ENCODE assay signal across 8 mouse cellular contexts in the genomic region with DNA sequence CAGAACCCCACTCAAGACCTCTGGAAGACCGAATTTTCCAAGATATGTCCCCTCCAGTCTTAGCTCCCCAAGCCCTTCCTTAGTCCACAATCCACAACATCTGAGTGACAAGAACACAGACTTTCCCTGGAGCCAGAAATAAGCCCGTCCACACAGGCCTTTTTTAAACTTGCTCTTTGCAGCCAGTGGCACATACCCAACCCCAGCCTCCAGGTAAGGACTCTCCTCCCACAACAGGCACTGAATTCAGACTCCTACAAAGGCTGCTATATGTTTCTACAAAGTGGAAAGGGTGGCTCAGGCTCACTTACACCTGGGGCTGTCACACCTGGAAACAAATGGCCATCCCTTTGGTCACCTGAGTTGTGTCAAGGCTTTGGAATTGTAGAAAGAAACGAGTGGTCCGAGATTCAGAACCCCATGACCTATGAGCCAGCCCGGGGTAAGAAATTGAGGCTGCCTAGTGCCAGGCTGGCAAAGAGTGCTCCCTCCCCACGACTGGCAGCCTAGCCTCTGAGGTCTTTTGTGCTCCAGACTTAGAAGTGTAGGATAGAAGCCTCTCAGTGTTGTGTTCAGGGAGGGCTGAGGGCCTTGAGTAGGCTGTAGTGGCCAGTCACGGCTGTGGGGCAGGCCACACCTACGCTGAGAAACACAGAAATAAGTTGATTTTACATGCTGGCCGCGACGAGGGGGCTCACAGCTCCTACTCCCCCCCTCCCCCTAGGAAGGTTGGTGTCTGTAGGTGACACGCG. TPM values are rescaled to one million over a fixed set of nuclear protein-coding genes. Genes with fewer than 3 reads are reported as not detected.
DNase-seq lines count a peak whose midpoint lies in the region; ATAC-seq and TF ChIP-seq lines count a peak whose summit lies in the region.
"Had no signal": no experiment of that assay in that cellular context is flagged by ENCODE, and none has a peak within 500 bp of the region (broad histone marks: within the 10 kb centered on the region; RNA-seq: fewer than 3 reads in every experiment).

No protein-coding gene starts in this region.

- no peak for ATAC-seq in embryonic facial prominence, embryonic 13.5 days (ENCODE audit: insufficient number of reproducible peaks, insufficient read depth, low FRiP score, low TSS enrichment, low read depth)
- peak; percentile 20; the same call in 1 of the 2 replicates for ATAC-seq in kidney, embryonic 15.5 days (replicated peaks; ENCODE audit: low FRiP score)
- peak; percentile 33; the same call in 1 of the 2 replicates for ATAC-seq in midbrain, postnatal 0 days (ENCODE audit: low FRiP score)

- peak overlapping the region; percentile 89 for H3K9ac ChIP-seq in embryonic facial prominence, embryonic 13.5 days
- H3K9ac ChIP-seq in kidney, embryonic 15.5 days, result peak overlapping the region; percentile 70
- peak overlapping the region; percentile 95 for H3K9ac ChIP-seq in midbrain, postnatal 0 days (replicated peaks; ENCODE audit: low read length, poor library complexity, severe bottlenecking)

- H3K9me3 ChIP-seq in embryonic facial prominence, embryonic 13.5 days, result no peaks in the 10 kb centered on the region
- no peaks in the 10 kb centered on the region for H3K9me3 ChIP-seq in kidney, embryonic 15.5 days (replicated peaks)
- H3K9me3 ChIP-seq in midbrain, postnatal 0 days (ENCODE audit: low read length), result no peaks in the 10 kb centered on the region

- WGBS in spleen, adult 2 months, result 5% methylated on average over 13 of the region's 13 CpGs
- WGBS in embryonic facial prominence, embryonic 13.5 days, result 14% methylated on average over 13 of the region's 13 CpGs
- 21% methylated on average over 11 of the region's 13 CpGs for WGBS in kidney, embryonic 15.5 days
- WGBS in midbrain, postnatal 0 days, result 19% methylated on average over 13 of the region's 13 CpGs

- no peak for TF ChIP-seq POLR2A in spleen, adult 2 months (IDR thresholded peaks at IDR 0.05; ENCODE audit: low read depth, low read length)

- no peak for TF ChIP-seq CTCF in spleen, adult 2 months (IDR thresholded peaks at IDR 0.05; ENCODE audit: extremely low read depth, insufficient read depth, insufficient read length, insufficient replicate concordance)
- TF ChIP-seq CTCF in midbrain, postnatal 0 days (IDR thresholded peaks at IDR 0.05), result no peak

- peak overlapping the region; percentile 90 for H3K4me2 ChIP-seq in embryonic facial prominence, embryonic 13.5 days
- H3K4me2 ChIP-seq in kidney, embryonic 15.5 days, result peak overlapping the region; percentile 81
- H3K4me2 ChIP-seq in midbrain, postnatal 0 days (ENCODE audit: low read depth, low read length, poor library complexity, severe bottlenecking), result peak overlapping the region; percentile 82

- DNase-seq in spleen, adult 2 months (ENCODE audit: low read depth in 1 of 2, low spot score in 2 of 2), result no peak
- no peak for DNase-seq in spleen, postnatal 10 days (ENCODE audit: low spot score in 2 of 2)
- no peak for DNase-seq in midbrain, postnatal 0 days (ENCODE audit: low spot score)
- DNase-seq in ovary, adult 18-20 months (ENCODE audit: low spot score), result no peak
- DNase-seq in adrenal gland, adult 8-10 months, result no peak

- no peaks in the 10 kb centered on the region for H3K27me3 ChIP-seq in spleen, adult 2 months (ENCODE audit: control insufficient read depth, insufficient read depth, low read length)
- no peaks in the 10 kb centered on the region for H3K27me3 ChIP-seq in embryonic facial prominence, embryonic 13.5 days
- no peaks in the 10 kb centered on the region for H3K27me3 ChIP-seq in kidney, embryonic 15.5 days
- H3K27me3 ChIP-seq in midbrain, postnatal 0 days (ENCODE audit: insufficient read depth, low read length), result no peaks in the 10 kb centered on the region

- peaks cover 17% of the 10 kb centered on the region for H3K4me1 ChIP-seq in spleen, adult 2 months (ENCODE audit: control insufficient read depth, insufficient read depth, insufficient read length)
- H3K4me1 ChIP-seq in embryonic facial prominence, embryonic 13.5 days, result peaks cover 43% of the 10 kb centered on the region
- peaks cover 40% of the 10 kb centered on the region for H3K4me1 ChIP-seq in kidney, embryonic 15.5 days
- H3K4me1 ChIP-seq in midbrain, postnatal 0 days (ENCODE audit: insufficient read depth, low read length), result peaks cover 17% of the 10 kb centered on the region; the same call in 1 of the 2 replicates

- H3K36me3 ChIP-seq in spleen, adult 2 months (ENCODE audit: control insufficient read depth, insufficient read depth, low read length), result no peaks in the 10 kb centered on the region
- H3K36me3 ChIP-seq in embryonic facial prominence, embryonic 13.5 days, result peaks cover 14% of the 10 kb centered on the region
- peaks cover 15% of the 10 kb centered on the region for H3K36me3 ChIP-seq in kidney, embryonic 15.5 days
- peaks cover 10% of the 10 kb centered on the region; the same call in 1 of the 2 replicates for H3K36me3 ChIP-seq in midbrain, postnatal 0 days (ENCODE audit: insufficient read depth, low read length)

- peak overlapping the region; percentile 67 for H3K4me3 ChIP-seq in spleen, adult 2 months (ENCODE audit: extremely low read depth, insufficient read depth, insufficient read length)
- H3K4me3 ChIP-seq in embryonic facial prominence, embryonic 13.5 days, result peak overlapping the region; percentile 84
- peak overlapping the region; percentile 79 for H3K4me3 ChIP-seq in kidney, embryonic 15.5 days (replicated peaks)
- peak overlapping the region; percentile 94 for H3K4me3 ChIP-seq in midbrain, postnatal 0 days (ENCODE audit: low read depth, low read length)

- H3K27ac ChIP-seq in spleen, adult 2 months (ENCODE audit: insufficient read depth, low read length), result peak overlapping the region; percentile 31; the same call in 1 of the 2 replicates
- peak overlapping the region; percentile 91; the same call in 1 of the 2 replicates for H3K27ac ChIP-seq in embryonic facial prominence, embryonic 13.5 days
- H3K27ac ChIP-seq in kidney, embryonic 15.5 days, result peak overlapping the region; percentile 93
- H3K27ac ChIP-seq in midbrain, postnatal 0 days (ENCODE audit: low read depth, low read length), result peak overlapping the region; percentile 85

RNA-seq across cellular contexts. Expression of a gene that starts 0.8 kb away (rescaled TPM):
- 52.3 and 72.4 TPM in 2 replicates for polyA plus RNA-seq in spleen, adult 2 months (2012; rRNA removed)
- polyA plus RNA-seq in embryonic facial prominence, embryonic 13.5 days (2015; fragmentation: Nextera tagmentation; extraction: Ambion mirVana), result 13.9 and 18.1 TPM in 2 replicates
- 15.6 and 17.5 TPM in 2 replicates for polyA plus RNA-seq in kidney, embryonic 15.5 days (2015; fragmentation: Nextera tagmentation; extraction: Ambion mirVana)
- 34.1 and 41.2 TPM in 2 replicates for total RNA-seq in midbrain, postnatal 0 days (2014; rRNA removed)
- 13.8 and 14.6 TPM in 2 replicates for polyA plus RNA-seq in midbrain, postnatal 0 days (2015; fragmentation: Nextera tagmentation; extraction: Ambion mirVana)
- total RNA-seq in adrenal gland, adult 8-10 months (2022), result 10 to 100 TPM; 20.5 to 33.0 (median 27.2) TPM

RNA-seq across cellular contexts. Expression of a gene that starts 14.4 kb away (rescaled TPM):
- polyA plus RNA-seq in spleen, adult 2 months (2012; rRNA removed), result 56.2 and 65.4 TPM in 2 replicates
- polyA plus RNA-seq in embryonic facial prominence, embryonic 13.5 days (2015; fragmentation: Nextera tagmentation; extraction: Ambion mirVana), result 110 and 112 TPM in 2 replicates
- 99.2 and 102 TPM in 2 replicates for polyA plus RNA-seq in kidney, embryonic 15.5 days (2015; fragmentation: Nextera tagmentation; extraction: Ambion mirVana)
- total RNA-seq in midbrain, postnatal 0 days (2014; rRNA removed), result 55.5 and 57.4 TPM in 2 replicates
- 67.6 and 76.4 TPM in 2 replicates for polyA plus RNA-seq in midbrain, postnatal 0 days (2015; fragmentation: Nextera tagmentation; extraction: Ambion mirVana)
- total RNA-seq in adrenal gland, adult 8-10 months (2022), result 10 to 100 TPM; 49.8 to 66.4 (median 59.1) TPM

RNA-seq across cellular contexts. Expression of a gene that starts 14.4 kb away (rescaled TPM):
- 51.8 and 53.6 TPM in 2 replicates for polyA plus RNA-seq in spleen, adult 2 months (2012; rRNA removed)
- 608 and 686 TPM in 2 replicates for polyA plus RNA-seq in embryonic facial prominence, embryonic 13.5 days (2015; fragmentation: Nextera tagmentation; extraction: Ambion mirVana)
- polyA plus RNA-seq in kidney, embryonic 15.5 days (2015; fragmentation: Nextera tagmentation; extraction: Ambion mirVana), result 662 and 691 TPM in 2 replicates
- 170 and 192 TPM in 2 replicates for total RNA-seq in midbrain, postnatal 0 days (2014; rRNA removed)
- polyA plus RNA-seq in midbrain, postnatal 0 days (2015; fragmentation: Nextera tagmentation; extraction: Ambion mirVana), result 412 and 447 TPM in 2 replicates
- 100 to 1,000 TPM in 3 of 4 experiments, 10 to 100 TPM in 1; 98.7 to 146 (median 114) TPM for total RNA-seq in adrenal gland, adult 8-10 months (2022)

RNA-seq across cellular contexts. Expression of a gene that starts 16.4 kb away (rescaled TPM):
- not detected in 2 replicates for polyA plus RNA-seq in spleen, adult 2 months (2012; rRNA removed)
- polyA plus RNA-seq in embryonic facial prominence, embryonic 13.5 days (2015; fragmentation: Nextera tagmentation; extraction: Ambion mirVana), result not detected in 2 replicates
- not detected in 2 replicates for polyA plus RNA-seq in kidney, embryonic 15.5 days (2015; fragmentation: Nextera tagmentation; extraction: Ambion mirVana)
- total RNA-seq in midbrain, postnatal 0 days (2014; rRNA removed), result not detected in 2 replicates
- polyA plus RNA-seq in midbrain, postnatal 0 days (2015; fragmentation: Nextera tagmentation; extraction: Ambion mirVana), result not detected in 2 replicates
- total RNA-seq in adrenal gland, adult 8-10 months (2022), result not detected
- total RNA-seq: gastrocnemius, postnatal 4 days had no signal

RNA-seq across cellular contexts. Expression of a gene that starts 24.0 kb away (rescaled TPM):
- polyA plus RNA-seq in spleen, adult 2 months (2012; rRNA removed), result not detected in 2 replicates
- 0.59 and 3.0 TPM in 2 replicates for polyA plus RNA-seq in embryonic facial prominence, embryonic 13.5 days (2015; fragmentation: Nextera tagmentation; extraction: Ambion mirVana)
- 4.3 TPM in 1 of 2 replicates, not detected in the other for polyA plus RNA-seq in kidney, embryonic 15.5 days (2015; fragmentation: Nextera tagmentation; extraction: Ambion mirVana)
- total RNA-seq in midbrain, postnatal 0 days (2014; rRNA removed), result 0.57 TPM in 1 of 2 replicates, not detected in the other
- polyA plus RNA-seq in midbrain, postnatal 0 days (2015; fragmentation: Nextera tagmentation; extraction: Ambion mirVana), result 1.3 TPM in 1 of 2 replicates, not detected in the other
- not detected for total RNA-seq in adrenal gland, adult 8-10 months (2022)
- total RNA-seq: gastrocnemius, postnatal 4 days had no signal

Comparison
In these comparisons a context has a peak if more than half of its experiments do, and no peak if none do; other contexts are left out.
1. H3K27ac ChIP-seq: peak in every context shown above with its lines; median percentile 93 in kidney, embryonic 15.5 days; 91 in embryonic facial prominence, embryonic 13.5 days; 85 in midbrain, postnatal 0 days; 31 in spleen, adult 2 months.